Mouse (Mus musculus) bone marrow, adult 2 months (tissue): ENCODE results near the gene Gm2663. TPM values are rescaled to one million over a fixed set of nuclear protein-coding genes. Genes with fewer than 3 reads are reported as not detected.

Experiments
- H3K27ac ChIP-seq: fragments of 200-500 bp; 2 replicates; pipeline ENCODE4 v1.5.1; 2012; ENCODE audit warnings: low read depth, mild to moderate bottlenecking, control low read depth, inconsistent platforms, low read length; ENCODE audit not compliant: control insufficient read depth, poor library complexity, insufficient read depth
- H3K4me1 ChIP-seq: fragments of 200-500 bp; 2 replicates; pipeline ENCODE4 v1.6.1; 2011; ENCODE audit warnings: low read length; ENCODE audit not compliant: control insufficient read depth, insufficient read depth
- H3K4me3 ChIP-seq: fragments of 200-500 bp; replicated peaks from 2 replicates; pipeline ENCODE3; 2011; ENCODE audit warnings: mild to moderate bottlenecking, low read depth, low read length, control low read depth; ENCODE audit not compliant: control insufficient read depth
- CTCF ChIP-seq: fragments of 200-500 bp; IDR thresholded peaks from 2 replicates; pipeline ENCODE4 v1.5.1; 2011; ENCODE audit warnings: low read length, control low read depth; ENCODE audit not compliant: control insufficient read depth, insufficient read depth
- POLR2A ChIP-seq: fragments of 200-500 bp; IDR thresholded peaks from 2 replicates; pipeline ENCODE4 v1.6.1; 2011; ENCODE audit warnings: low read depth, mild to moderate bottlenecking, control low read depth, low read length, borderline replicate concordance; ENCODE audit not compliant: control insufficient read depth
- polyA plus RNA-seq: library from polyadenylated mRNA; stranded (reverse); fragments of >200 nt; gene quantifications from 2 replicates; pipeline ENCODE4 v1.2.4, GENCODE M21; 2011; ENCODE audit warnings: low replicate concordance; ENCODE audit not compliant: missing spikeins, insufficient read depth, insufficient read length

The Gm2663 gene
- polyA plus RNA-seq, 1 experiment = not detected

DNA sequence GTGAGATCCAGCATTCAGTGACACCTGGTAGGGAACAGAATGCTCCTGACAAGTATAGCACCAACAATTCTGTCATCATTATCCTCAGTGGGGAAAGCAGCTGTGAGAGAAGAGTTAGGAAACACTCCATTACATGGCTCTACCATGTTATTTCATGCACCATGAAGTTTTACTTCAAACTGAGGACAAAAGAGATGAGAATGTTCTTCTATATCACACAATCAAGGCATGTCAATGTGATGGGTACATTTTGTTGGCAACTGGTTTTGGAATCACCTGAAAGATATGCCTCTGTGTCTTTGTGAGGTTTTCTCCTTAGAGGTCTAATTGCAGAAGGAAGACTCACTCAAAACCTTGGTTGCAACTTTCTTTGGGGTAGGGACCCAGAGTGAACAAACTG, 47.5 kb downstream of the Gm2663 start, which contains the start of gene Gm4744:
TSS of gene Gm4744 (minus strand) at position 101 of the 400 bp plus-strand sequence.
- H3K4me3 ChIP-seq = no peak within 1 kb of the TSS
- TF ChIP-seq CTCF (no peak), POLR2A (no peak)
- no peaks in the 10 kb centered on the region for H3K4me1 ChIP-seq
- no peak within 1 kb of the TSS for H3K27ac ChIP-seq

Other genes with a start within 250 kb of the Gm2663 start
- gene Moxd2, start 112.0 kb downstream of the Gm2663 start, polyA plus RNA-seq = not detected in 2 replicates
- not detected in 2 replicates for gene Prss58, start 99.1 kb downstream of the Gm2663 start, polyA plus RNA-seq
- gene 1700074P13Rik, start 58.9 kb downstream of the Gm2663 start, polyA plus RNA-seq = not detected in 2 replicates
- gene Gm4744, start 47.6 kb downstream of the Gm2663 start, polyA plus RNA-seq = not detected in 2 replicates
- gene 1810009J06Rik, start 34.7 kb downstream of the Gm2663 start, polyA plus RNA-seq = not detected in 2 replicates
- gene 2210010C04Rik, start 36.0 kb upstream of the Gm2663 start, polyA plus RNA-seq = not detected in 2 replicates